Mouse (Mus musculus): ENCODE measurements around the gene Ppm1e.

DNA sequence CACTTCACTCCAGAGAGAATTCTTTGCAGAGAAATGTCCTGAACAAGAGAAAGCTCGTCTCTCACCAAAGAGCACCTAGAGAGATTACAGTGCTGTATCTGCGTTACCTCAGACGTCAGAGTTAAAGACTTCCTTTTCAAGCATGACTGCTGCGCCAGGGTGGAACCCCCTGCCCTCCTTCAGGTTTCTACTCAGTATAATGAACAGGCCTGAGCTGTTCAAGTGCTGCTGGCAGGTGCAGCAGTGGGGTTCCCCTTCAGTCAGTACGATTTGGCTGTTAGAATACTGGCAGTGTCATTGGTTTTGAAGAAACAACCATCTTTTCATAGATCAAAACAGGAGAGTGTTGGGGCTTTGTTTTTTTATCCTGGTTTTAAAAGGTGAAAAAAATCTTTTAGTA lies 131.8 kb downstream of the Ppm1e start:
- TF ChIP-seq POLR2A (IDR thresholded peaks at IDR 0.05; ENCODE audit: low read depth, low read length) (no peak), CTCF (conservative IDR thresholded peaks at IDR 0.05; ENCODE audit: insufficient read depth, insufficient read length, low read depth, low read length) (no peak)
